Mouse (Mus musculus) heart, embryonic 15.5 days (tissue): Measurements from ENCODE around the gene Bglap3. TPM values are rescaled to one million over a fixed set of nuclear protein-coding genes. Genes with fewer than 3 reads are reported as not detected.
A peak's percentile ranks its signal among the peaks of the same experiment; 100 is the strongest.
"Not testable (repeated sequence)": the region's sequence is repeated elsewhere in the genome, so short reads cannot be mapped to it uniquely, and the experiment has no call there.

Experiments used
- ATAC-seq: fragments of 200-750 bp; cut with Nextera tagmentation; replicated peaks from 2 replicates; pipeline ENCODE4 v1.8.0; 2017; ENCODE audit warnings: low read depth, moderate TSS enrichment; ENCODE audit not compliant: insufficient number of reproducible peaks, insufficient read depth, low FRiP score
- H3K27ac ChIP-seq: fragments of 300-500 bp; sonication (generic); 2 replicates; pipeline ENCODE4 v1.5.1; 2015; ENCODE audit warnings: mild to moderate bottlenecking, inconsistent platforms
- H3K27me3 ChIP-seq: fragments of 300-500 bp; sonication (generic); 2 replicates; pipeline ENCODE4 v1.6.1; 2015; ENCODE audit warnings: inconsistent platforms
- H3K36me3 ChIP-seq: fragments of 300-500 bp; sonication (generic); 2 replicates; pipeline ENCODE4 v1.6.1; 2015; ENCODE audit warnings: mild to moderate bottlenecking, inconsistent platforms
- H3K4me1 ChIP-seq: fragments of 300-500 bp; sonication (generic); replicated peaks from 2 replicates; pipeline ENCODE4 v1.6.1; 2015; ENCODE audit warnings: inconsistent platforms
- H3K4me2 ChIP-seq: fragments of 300-500 bp; sonication (generic); 2 replicates; pipeline ENCODE4 v1.6.1; 2015; ENCODE audit warnings: inconsistent platforms, mild to moderate bottlenecking, moderate library complexity
- H3K4me3 ChIP-seq: fragments of 300-500 bp; sonication (generic); 2 replicates; pipeline ENCODE4 v1.5.1; 2015; ENCODE audit warnings: mild to moderate bottlenecking, inconsistent platforms
- H3K9ac ChIP-seq: fragments of 300-500 bp; sonication (generic); 2 replicates; pipeline ENCODE4 v1.6.1; 2015; ENCODE audit warnings: mild to moderate bottlenecking, inconsistent platforms
- H3K9me3 ChIP-seq: fragments of 300-500 bp; sonication (generic); replicated peaks from 2 replicates; pipeline ENCODE4 v1.6.1; 2016; ENCODE audit warnings: inconsistent platforms
- WGBS: fragments of 180-500 bp; shearing (Covaris S2); methylation state at CpG from one replicate; pipeline ENCODE4 v1.1.7; 2015; ENCODE audit warnings: mixed read lengths; 5-methylcytosine and 5-hydroxymethylcytosine counted together
- polyA plus RNA-seq: library from polyadenylated mRNA; unstranded; fragments of >200 nt; fragmentation: Nextera tagmentation; extraction: Ambion mirVana; gene quantifications from 2 replicates; pipeline ENCODE4 v1.2.1, GENCODE M21; 2015

Bglap3 gene
- polyA plus RNA-seq, result not detected in 2 replicates

DNA sequence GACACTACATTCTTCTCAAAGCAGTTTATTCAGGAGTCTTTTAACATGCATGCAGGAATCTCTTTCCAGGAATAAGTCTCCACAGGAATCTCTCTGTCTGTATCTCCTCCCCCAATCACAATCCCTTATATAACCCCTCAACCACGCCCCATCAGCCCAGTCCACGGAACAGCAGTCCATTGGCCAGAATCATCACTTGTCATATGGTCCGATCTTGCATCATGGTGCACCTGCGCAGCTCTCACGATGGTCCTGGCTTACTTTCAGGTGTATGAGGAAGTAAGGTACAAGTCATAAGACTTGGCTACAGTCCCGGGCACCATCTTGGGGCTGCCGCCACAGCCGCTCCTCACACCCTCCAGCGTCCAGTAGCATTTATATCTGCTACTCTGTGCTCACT lies at the start of gene Bglap3:
Gene Bglap3 (minus strand): TSS at position 101 of the 400 bp plus-strand sequence.
- WGBS, result 88% methylated on average over 9 of the region's 9 CpGs

DNA sequence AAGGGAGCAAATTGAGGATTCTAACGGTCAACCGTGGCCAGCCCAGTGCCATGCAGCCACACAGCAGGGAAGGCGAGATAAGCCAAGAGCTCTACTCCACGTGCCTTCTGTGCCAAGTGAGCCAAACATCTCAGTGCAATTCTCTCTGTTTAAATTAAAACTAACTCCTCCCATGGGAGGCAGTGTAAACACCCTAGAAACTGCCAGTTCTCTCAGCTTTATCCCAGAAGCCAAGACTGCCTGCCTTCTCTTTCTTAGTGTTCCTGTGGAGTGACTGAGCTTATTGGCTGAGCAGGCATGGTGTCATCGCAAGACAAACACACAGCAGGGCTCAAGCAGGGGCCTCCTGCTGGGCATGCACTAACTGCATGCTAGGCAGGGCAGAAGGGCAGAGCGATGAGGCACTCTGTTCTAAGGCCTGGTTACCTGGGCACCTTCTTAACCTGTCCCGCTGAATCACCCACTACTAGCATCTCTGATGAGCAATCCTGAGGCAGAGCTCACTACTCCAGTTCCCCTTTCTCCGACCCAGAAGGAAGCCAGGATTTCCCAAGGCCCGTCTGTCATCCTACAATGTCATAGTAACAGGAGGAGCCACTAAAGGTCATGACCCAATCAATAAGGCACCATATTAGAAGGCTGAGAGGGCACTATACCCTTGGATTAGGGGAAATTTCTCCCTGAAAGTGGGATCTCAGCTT lies 49.6 kb upstream of the Bglap3 start:
- 35% methylated on average over 9 of the region's 9 CpGs for WGBS
- Histone ChIP-seq H3K9ac (no peak overlapping the region), H3K4me1 (peaks cover 21% of the 10 kb centered on the region), H3K27ac (no peak overlapping the region), H3K4me2 (no peak overlapping the region), H3K4me3 (no peak overlapping the region), H3K36me3 (peaks cover 21% of the 10 kb centered on the region), H3K27me3 (no peaks in the 10 kb centered on the region), H3K9me3 (no peaks in the 10 kb centered on the region)
- ATAC-seq, result no peak

More for the DNA sequence above, at the start of gene Bglap3:
- H3K27me3 ChIP-seq, ATAC-seq, H3K9me3 ChIP-seq, H3K4me2 ChIP-seq, H3K4me1 ChIP-seq, H3K9ac ChIP-seq, H3K4me3 ChIP-seq, H3K36me3 ChIP-seq, H3K27ac ChIP-seq: not testable (repeated sequence)

DNA sequence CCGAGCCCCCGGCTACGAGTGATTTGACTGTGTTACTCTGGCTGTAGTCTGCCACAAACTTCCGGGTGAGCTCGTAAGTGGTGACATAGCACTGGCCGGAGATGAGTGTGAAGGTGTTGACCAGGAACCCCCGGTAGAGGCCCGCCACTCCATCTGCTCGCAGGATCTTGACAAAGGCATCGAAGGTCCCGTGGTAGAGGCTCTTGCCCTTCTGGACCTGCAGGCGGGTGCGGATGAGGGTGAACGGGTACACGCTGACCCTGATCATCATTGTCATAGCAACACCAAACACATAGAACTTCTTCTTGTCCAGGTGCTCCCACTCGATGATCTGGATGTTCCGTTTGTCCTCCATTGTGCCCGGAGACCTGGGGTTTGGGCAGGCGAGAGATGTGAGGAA lies 48.2 kb upstream of the Bglap3 start:
- peaks cover 30% of the 10 kb centered on the region for H3K36me3 ChIP-seq
- no peaks in the 10 kb centered on the region for H3K27me3 ChIP-seq
- H3K27ac ChIP-seq, result no peak overlapping the region
- H3K4me2 ChIP-seq, result no peak overlapping the region
- 90% methylated on average over 19 of the region's 19 CpGs for WGBS
- ATAC-seq, result no peak
- H3K9me3 ChIP-seq, result no peaks in the 10 kb centered on the region
- no peak overlapping the region for H3K4me3 ChIP-seq
- peaks cover 21% of the 10 kb centered on the region for H3K4me1 ChIP-seq
- no peak overlapping the region for H3K9ac ChIP-seq

DNA sequence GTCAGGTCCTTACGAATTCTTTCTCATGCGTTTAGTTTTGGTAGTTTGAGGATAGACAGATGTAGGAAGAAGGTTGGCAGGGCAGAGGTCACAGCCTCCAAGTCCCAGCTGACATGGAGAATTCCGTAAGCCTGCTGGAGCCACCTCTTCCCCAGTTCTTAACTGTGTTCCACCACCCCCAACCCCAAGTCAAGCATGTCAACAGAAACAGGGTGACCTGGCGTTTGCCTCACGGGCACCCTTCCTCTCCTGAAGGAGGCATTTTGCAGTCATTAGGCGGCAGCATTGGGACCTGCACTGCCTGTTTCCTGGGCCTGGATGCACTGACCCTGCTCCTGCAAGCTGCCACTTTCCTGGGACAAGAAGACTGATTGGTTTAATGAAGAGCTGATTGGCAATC lies 45.5 kb upstream of the Bglap3 start:
- ATAC-seq, result no peak
- H3K4me1 ChIP-seq, result peaks cover 9% of the 10 kb centered on the region
- H3K27ac ChIP-seq, result no peak overlapping the region
- H3K9me3 ChIP-seq, result no peaks in the 10 kb centered on the region
- H3K27me3 ChIP-seq, result no peaks in the 10 kb centered on the region
- no peak overlapping the region for H3K4me2 ChIP-seq
- no peak overlapping the region for H3K4me3 ChIP-seq
- 81% methylated on average over 6 of the region's 6 CpGs for WGBS
- H3K36me3 ChIP-seq, result peaks cover 44% of the 10 kb centered on the region
- H3K9ac ChIP-seq, result no peak overlapping the region

DNA sequence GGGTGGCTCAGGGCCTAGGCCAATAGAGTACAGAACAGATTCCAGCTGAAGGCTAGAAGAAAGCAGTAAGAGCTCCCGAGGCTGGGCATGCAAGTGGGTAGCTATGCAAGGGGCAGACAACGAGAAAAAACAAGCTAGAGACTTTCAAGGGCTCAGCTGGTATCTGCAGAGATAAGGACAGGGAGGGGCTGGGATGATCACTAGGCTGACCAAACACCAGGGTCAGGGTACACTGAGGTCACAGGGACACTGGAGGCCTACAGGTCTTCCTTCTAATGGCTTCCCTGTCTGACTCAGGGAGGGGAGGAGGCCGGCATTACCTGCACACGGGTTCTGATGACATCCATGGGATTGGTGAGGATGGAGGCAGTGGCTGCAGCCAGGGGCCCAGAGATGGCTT lies 43.1 kb upstream of the Bglap3 start:
- Histone ChIP-seq H3K4me3 (no peak overlapping the region), H3K9ac (no peak overlapping the region), H3K9me3 (no peaks in the 10 kb centered on the region), H3K36me3 (peaks cover 52% of the 10 kb centered on the region), H3K4me1 (peaks cover 4% of the 10 kb centered on the region), H3K4me2 (no peak overlapping the region), H3K27ac (no peak overlapping the region), H3K27me3 (no peaks in the 10 kb centered on the region)
- ATAC-seq, result no peak
- 57% methylated on average over 4 of the region's 4 CpGs for WGBS

DNA sequence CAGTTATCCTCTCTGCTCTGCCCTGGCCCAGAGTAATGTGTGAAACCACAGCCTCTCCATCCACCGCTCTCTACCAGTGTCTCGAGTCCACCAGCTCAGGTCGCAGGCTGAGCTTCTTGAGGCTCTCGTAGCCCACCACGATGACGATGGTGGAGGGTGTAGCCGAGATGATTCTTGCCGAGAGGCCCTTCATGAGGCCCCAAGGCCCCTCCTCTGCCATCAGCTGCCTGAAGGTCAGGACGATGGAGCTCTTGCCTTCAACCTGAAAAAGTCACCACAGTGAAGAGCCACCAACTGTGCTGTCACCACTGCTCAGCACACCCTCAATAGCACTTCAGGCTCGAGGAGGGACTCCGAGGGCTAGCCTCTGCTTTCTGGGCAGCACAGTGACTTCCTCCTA lies 40.1 kb upstream of the Bglap3 start:
- no peak for ATAC-seq
- no peaks in the 10 kb centered on the region for H3K9me3 ChIP-seq
- no peak overlapping the region for H3K4me2 ChIP-seq
- H3K27me3 ChIP-seq, result no peaks in the 10 kb centered on the region
- no peak overlapping the region for H3K27ac ChIP-seq
- peaks cover 25% of the 10 kb centered on the region for H3K4me1 ChIP-seq
- H3K36me3 ChIP-seq, result peaks cover 33% of the 10 kb centered on the region; the same call in 1 of the 2 replicates
- WGBS, result 79% methylated on average over 11 of the region's 11 CpGs
- H3K4me3 ChIP-seq, result no peak overlapping the region
- no peak overlapping the region for H3K9ac ChIP-seq

DNA sequence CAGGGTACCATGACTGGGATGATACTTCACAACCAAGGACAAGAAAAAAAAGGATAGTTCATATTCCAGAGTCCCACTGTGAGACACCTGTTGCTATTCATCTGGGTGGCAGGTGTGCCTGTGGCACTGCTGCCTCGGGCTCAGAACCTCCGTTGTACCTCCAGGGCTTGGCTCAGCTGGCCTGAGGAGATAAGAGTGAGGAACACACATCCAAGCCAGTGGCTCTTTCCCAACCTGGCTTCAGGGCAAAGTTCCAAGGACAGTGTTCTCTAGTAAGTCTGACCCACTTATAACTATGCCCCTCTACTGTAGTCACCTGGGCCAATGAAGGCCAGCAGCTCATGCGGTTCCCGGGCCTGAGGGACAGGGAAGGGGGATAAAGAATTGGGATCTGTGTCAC lies 39.1 kb upstream of the Bglap3 start:
- H3K27me3 ChIP-seq, result no peaks in the 10 kb centered on the region
- no peaks in the 10 kb centered on the region for H3K9me3 ChIP-seq
- H3K4me3 ChIP-seq, result no peak overlapping the region
- H3K4me1 ChIP-seq, result peaks cover 31% of the 10 kb centered on the region
- no peak overlapping the region for H3K27ac ChIP-seq
- no peak overlapping the region for H3K9ac ChIP-seq
- H3K36me3 ChIP-seq, result peaks cover 32% of the 10 kb centered on the region; the same call in 1 of the 2 replicates
- ATAC-seq, result no peak
- 86% methylated on average over 4 of the region's 4 CpGs for WGBS
- H3K4me2 ChIP-seq, result no peak overlapping the region

DNA sequence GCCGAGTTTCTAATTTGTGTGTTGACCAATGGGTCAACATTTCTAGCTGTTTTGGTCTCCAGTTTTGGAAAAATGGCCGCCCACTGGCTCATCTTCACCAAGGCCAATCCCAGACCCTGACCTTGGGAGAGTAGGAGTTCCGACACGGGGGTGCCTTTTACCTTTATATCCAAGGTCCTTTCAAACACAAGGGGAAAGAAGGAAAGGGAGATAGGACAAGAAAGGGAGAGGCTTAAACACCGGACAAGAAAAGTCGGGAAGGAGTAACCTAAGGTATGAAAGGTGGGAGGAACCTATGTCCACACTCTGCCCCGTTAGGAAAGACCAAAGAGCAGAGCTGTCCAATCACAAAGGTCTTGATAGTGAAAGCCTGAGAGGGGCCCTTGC lies 38.1 kb upstream of the Bglap3 start:
- Histone ChIP-seq H3K4me1 (peaks cover 31% of the 10 kb centered on the region), H3K36me3 (peaks cover 23% of the 10 kb centered on the region; the same call in 1 of the 2 replicates), H3K4me2 (peak overlapping the region; percentile 75), H3K4me3 (peak overlapping the region; percentile 68), H3K9ac (peak overlapping the region; percentile 18; the same call in 1 of the 2 replicates), H3K27me3 (no peaks in the 10 kb centered on the region), H3K9me3 (no peaks in the 10 kb centered on the region), H3K27ac (peak overlapping the region; percentile 96)
- no peak for ATAC-seq
- 19% methylated on average over 7 of the region's 7 CpGs for WGBS

DNA sequence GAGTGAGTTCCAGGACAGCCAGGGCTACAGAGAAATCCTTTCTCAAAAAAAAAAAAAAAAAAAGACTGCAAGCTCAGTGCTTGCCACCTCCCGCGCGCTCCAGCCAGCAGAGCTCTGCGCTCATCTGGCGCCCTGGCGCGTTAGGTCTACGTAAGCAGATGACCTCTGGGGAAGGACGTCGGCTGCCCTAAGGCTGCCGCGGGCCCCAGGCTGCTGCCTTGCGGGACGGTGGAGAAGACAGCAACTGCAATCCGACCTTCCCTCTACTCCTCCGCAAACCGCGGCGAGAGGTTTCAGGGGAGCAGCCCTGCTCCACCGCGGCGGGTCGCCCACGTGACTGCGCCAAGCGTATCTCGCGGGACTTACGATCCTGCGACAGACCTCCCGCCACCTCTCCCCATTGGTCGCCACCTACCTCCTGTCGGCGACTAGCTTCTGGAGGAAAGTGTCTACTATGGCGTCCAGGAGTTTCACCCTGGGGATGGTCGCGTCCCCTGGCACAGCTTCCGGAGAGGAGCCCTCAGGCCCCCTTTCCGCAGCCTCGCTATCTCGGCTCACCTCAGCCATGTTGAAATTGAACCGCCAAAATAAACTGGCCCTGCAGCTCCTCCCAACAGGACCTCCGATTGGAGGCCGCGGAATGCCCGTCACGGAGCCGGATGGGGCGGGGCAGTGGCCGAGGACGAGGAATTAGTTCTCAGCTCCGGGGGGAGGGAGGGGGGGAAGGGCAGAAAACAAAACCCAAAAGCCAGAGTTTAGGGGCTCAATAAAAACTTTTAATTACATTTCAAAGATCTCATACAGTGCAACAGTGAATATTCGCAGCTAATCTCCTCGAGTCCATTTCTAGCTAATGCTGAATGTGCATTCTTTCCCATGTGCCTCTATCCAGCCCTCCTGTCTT lies 37.5 kb upstream of the Bglap3 start, which contains the start of gene Pmf1:
Gene Pmf1 (minus strand): TSS at position 591 of the 904 bp plus-strand sequence.
- H3K4me2 ChIP-seq, result peak within 1 kb of the TSS; percentile 75
- H3K27ac ChIP-seq, result peak within 1 kb of the TSS; percentile 96
- H3K9me3 ChIP-seq, result no peaks in the 10 kb centered on the region

DNA sequence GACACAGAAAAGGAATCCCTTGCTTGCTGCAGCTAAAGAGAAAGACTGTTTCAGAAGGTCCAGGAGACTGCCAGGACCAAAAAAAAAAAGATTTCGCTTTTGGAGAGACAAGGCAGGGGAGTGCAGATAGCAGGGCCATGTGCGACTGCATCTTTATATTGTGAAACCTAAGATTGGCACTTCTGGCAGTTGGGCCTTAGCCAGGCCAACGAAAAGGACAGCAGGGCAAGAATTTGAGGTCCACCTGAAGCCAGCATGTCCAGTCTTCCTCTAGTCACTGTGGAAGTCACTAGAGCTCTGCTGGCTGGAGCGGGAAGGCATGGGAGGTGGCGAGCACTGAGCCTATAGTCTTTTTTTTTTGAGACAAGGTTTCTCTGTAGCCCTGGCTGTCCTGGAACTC lies 36.4 kb upstream of the Bglap3 start:
- H3K4me1 ChIP-seq, result peaks cover 31% of the 10 kb centered on the region
- H3K4me2 ChIP-seq, result peak overlapping the region; percentile 75
- no peaks in the 10 kb centered on the region for H3K9me3 ChIP-seq
- H3K4me3 ChIP-seq, result peak overlapping the region; percentile 68
- peak overlapping the region; percentile 96 for H3K27ac ChIP-seq
- H3K27me3 ChIP-seq, result no peaks in the 10 kb centered on the region
- no peak for ATAC-seq
- 47% methylated on average over 5 of the region's 5 CpGs for WGBS
- H3K9ac ChIP-seq, result peak overlapping the region; percentile 82
- H3K36me3 ChIP-seq, result peaks cover 15% of the 10 kb centered on the region; the same call in 1 of the 2 replicates

More for the DNA sequence above, 37.5 kb upstream of the Bglap3 start, which contains the start of gene Pmf1:
- under 1% methylated on average over 54 of the region's 54 CpGs for WGBS
- peak within 1 kb of the TSS; percentile 68 for H3K4me3 ChIP-seq
- peaks cover 18% of the 10 kb centered on the region; the same call in 1 of the 2 replicates for H3K36me3 ChIP-seq
- H3K9ac ChIP-seq, result peak within 1 kb of the TSS; percentile 82
- peaks cover 31% of the 10 kb centered on the region for H3K4me1 ChIP-seq
- no peaks in the 10 kb centered on the region for H3K27me3 ChIP-seq
- ATAC-seq, result peak; percentile 90

DNA sequence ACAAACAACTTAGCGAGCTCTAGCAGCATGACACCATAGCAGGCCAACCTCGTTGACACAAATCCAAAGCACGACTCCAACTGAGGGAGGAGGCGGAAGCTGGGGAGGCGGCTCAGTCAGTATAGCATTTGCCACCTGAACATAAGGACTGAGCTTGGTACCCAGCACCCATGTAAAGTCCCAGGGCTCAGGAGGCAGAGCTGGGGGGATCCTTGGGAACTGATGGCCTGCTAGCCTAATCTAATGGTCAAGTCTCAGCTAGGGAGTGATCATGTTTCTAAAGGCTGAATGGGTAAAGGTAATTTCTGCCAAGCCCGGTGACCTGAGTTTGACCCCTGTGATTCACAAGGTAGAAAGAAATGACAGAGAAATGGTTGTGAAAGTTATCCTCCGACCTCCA lies 35.0 kb upstream of the Bglap3 start:
- peaks cover 12% of the 10 kb centered on the region; the same call in 1 of the 2 replicates for H3K36me3 ChIP-seq
- no peak overlapping the region for H3K9ac ChIP-seq
- no peaks in the 10 kb centered on the region for H3K27me3 ChIP-seq
- H3K9me3 ChIP-seq, result no peaks in the 10 kb centered on the region
- ATAC-seq, result no peak
- no peak overlapping the region for H3K4me2 ChIP-seq
- WGBS, result 50% methylated on average over 7 of the region's 7 CpGs
- H3K4me1 ChIP-seq, result peaks cover 31% of the 10 kb centered on the region
- no peak overlapping the region for H3K4me3 ChIP-seq
- no peak overlapping the region for H3K27ac ChIP-seq
